Mouse (Mus musculus): ENCODE measurements around the gene Cpne6.

DNA sequence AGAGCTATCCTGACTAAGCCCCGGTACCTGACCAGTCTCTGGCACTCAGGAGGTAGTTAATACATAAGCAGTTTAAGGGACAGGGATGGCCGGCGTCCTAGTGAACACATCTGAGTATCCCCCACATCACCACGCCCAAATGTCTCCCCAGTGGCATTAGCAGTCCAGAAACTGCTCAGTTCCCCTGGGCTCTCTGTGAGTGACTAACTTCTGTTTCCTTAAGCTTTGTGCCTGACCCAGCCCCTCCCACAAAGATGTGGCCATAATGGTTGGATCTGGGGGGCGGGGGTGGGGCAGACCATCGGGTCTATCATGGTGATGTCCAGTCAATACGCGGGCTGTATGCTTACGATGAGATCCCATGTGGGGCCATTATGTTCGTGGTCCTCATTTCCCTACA is 705 bp upstream of the Cpne6 start:
- TF ChIP-seq POLR2A (IDR thresholded peaks at IDR 0.05; ENCODE audit: insufficient read depth, low read length) (no peak), CTCF (IDR thresholded peaks at IDR 0.05; ENCODE audit: low read depth, low read length) (no peak), EP300 (IDR thresholded peaks at IDR 0.05; ENCODE audit: insufficient read depth, low read depth, low read length) (no peak)
